Mouse (Mus musculus) kidney, postnatal 36 days (tissue): Measurements from ENCODE around the gene 1500009C09Rik.

ENCODE experiments used
- DNase-seq, 2 experiments: peaks; one replicate each; pipeline ENCODE4 v3.0.0; 2021 to 2022; ENCODE audit warnings: mixed read lengths in 2 of 2

The 1500009C09Rik gene

GRCm38 (mm10) chr15:82255944-82256383, 3.8 kb downstream of the 1500009C09Rik start:
- DNase-seq, result no peak

DNA sequence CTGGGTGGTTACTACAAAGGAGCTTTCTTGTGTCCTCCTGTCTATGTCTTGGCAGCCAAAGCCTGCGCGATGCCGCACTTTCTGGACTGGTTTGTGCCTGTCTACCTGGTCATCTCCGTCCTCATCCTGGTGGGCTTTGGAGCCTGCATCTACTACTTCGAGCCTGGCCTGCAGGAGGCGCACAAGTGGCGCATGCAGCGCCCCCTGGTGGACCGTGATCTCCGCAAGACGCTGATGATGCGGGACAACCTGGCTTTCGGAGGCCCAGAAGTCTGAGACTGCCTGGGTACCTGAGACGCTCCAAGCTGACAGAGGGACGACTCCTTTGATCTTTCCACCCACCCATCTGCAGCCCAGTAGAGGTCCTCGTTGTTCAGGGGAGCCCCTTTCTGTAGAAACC, 7.3 kb downstream of the 1500009C09Rik start:
- peak; percentile 56 to 88 for DNase-seq

GRCm38 (mm10) chr15:82266356-82266755, 14.2 kb downstream of the 1500009C09Rik start:
- peak; percentile 37 to 82 for DNase-seq

GRCm38 (mm10) chr15:82268185-82268584, 16.0 kb downstream of the 1500009C09Rik start:
- no peak for DNase-seq

- DNase-seq, result no peak
These were observed 16.6 kb downstream of the 1500009C09Rik start for GRCm38 (mm10) chr15:82268783-82269182.

DNA sequence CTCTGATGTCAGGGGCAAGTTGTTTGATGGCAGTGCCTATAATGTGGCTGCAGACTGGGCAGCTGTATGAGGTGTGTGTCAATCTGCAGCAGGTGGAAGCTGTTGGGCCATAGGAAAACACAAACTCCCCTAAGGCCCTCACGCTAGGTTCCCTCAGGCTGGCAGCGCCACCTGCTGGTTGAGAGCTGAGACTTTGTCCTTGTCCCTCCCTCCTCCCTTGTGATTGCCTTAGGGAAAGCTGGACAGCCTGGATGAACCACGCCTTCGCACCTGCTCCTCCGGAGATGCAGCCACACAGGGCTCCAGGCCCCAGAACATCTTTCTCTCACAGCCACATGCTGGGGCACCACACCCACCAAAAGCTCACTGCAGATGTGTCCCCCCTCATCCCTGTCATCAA, 19.0 kb downstream of the 1500009C09Rik start:
- DNase-seq, result peak; percentile 48 to 89

DNA sequence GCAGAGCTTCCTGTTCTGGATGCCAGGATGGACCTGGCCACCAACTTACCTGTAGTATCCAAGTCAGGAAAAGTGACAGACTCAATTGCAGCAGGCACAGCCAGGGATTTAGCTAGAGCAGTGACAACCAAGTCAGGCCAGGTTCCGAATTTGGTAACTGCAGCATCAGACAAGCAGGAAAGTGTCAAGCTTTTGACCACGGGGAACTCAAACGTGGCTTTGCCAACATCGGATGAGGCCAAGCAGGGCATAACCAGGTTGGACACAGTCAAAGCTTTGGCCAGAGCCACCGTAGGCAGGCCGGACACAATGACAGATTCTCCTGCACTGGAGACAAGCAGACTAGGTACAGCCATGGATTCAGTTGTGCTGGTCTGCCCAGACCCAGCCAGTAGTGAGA, 20.1 kb downstream of the 1500009C09Rik start:
- no peak for DNase-seq

DNA sequence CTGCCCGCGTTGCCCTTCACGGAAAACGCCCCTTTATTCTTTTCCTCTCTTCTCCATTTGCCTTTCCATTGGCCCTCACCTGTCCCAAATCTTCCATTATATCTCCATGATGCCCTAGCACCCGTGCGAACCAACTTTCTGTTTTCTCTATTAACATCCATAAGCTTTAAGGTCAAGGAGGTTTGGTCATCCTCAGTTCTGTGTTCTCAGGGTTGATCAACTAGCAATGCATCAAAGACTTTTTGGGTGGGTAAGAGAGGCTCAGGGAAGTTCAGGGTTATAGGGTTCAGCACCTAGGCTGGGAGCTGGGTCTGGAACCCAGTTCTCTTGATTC, 22.4 kb downstream of the 1500009C09Rik start, which contains the start of gene Sept3:
TSS of gene Sept3 (plus strand) at position 301 of the 334 bp plus-strand sequence.
- no peak for DNase-seq

DNA sequence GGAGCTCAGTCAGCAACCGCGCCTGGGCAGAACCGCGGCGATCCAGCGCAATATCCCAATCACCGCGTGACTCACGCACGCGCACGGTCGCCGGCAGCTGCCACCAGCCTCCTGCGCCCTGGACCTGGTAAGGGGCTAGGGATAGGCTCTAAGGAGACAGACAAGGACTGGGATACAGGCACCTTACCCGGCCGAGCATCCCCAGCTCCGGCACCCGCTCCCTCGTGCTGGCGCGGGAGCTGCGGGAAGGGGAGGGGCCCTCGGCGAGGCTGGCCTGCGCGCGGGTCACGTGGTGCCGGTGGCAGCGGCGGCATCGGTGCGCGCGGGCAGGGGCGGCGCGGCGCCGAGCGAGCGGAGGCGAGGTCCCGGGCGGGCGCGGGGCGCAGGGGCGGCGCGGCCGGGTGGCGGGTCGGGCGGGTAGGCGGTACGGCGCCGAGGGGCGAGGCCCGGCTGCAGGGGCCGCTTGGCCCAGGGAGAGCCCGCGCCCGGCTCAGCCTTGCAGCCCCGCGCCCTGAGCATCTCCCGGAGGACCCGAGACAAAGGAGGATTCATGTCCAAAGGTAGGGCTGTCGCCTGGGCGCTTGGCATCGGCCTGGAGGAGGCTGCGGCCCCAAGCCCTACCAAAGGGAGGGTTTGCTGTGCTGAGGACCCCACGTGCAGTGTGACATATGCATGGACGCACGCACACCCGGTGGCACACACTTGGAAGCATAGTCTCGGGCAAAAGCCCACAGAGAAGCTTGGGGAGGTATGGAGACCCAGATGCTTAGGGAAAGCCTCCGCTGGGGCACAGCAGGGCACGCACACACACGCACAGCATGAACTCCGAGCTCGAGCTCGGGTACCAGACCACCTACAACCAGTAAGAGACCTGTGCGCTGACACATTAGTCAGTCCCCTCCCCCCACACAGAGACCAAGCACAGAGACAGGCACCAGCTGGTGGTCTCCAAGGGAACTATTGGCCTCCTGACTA, 23.0 kb downstream of the 1500009C09Rik start:
- peak in 1 of 2 experiments; percentile 59 for DNase-seq

DNA sequence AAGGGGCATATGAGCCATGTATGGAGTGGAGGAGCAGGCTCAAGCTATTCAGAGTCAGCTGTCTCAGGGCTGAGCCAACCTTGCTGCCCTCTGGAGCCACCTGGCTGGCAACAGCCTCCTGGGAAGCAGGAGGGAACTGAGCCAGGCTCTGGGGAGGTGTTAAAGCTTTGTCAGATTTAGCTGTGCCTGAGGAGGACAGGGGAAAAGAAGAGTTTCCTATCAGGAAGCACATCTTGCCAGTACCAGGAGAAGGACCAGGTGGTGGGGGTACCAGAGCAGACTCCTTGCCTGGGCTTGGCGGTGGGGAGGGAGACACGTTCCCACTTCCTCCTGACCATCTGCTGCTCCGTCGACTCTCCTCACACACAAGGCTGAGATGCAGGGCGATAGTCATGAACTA, 25.4 kb downstream of the 1500009C09Rik start:
- DNase-seq, result no peak

DNA sequence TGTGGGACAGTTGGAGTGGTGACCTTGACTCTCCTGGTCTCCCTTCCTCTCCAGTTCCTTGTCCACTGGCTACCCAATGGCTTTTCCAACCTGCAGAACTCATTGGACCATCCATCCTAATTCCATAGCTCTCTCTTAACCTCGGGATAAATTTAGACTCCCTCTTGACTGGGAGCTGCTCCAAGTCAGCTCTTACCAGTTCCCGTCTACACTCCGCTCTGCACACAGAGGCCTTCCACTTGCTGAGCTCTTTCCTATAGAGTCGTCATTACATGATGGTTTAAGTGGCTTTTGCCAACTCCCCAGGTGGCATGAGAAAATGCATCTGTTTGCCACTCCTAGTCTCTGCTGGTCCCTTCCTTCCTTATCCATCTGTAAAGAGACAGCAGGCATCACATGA, 28.4 kb downstream of the 1500009C09Rik start:
- no peak for DNase-seq

GRCm38 (mm10) chr15:82286157-82286556, 34.0 kb downstream of the 1500009C09Rik start:
- no peak for DNase-seq

DNA sequence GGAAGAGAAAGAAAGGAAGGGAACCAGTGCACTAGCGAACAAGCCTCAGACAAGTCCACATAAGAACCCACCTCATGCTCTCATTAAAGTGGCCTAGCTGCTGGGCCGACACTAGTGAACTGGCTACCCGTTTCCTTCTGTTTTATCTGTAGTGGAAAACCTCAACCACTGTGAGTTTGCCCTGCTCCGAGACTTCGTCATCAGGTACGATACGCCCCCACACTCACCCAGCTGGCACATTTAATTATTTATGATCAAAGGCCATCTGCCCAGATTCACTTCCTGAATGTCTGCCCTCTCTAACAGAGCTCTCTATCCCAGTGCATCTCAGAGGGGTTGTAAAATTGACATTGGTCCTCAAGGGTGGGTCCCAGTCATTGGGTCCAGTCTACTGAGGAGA, 38.1 kb downstream of the 1500009C09Rik start:
- no peak for DNase-seq

- DNase-seq, result no peak
These were observed 40.7 kb downstream of the 1500009C09Rik start for GRCm38 (mm10) chr15:82292851-82293250.

DNA sequence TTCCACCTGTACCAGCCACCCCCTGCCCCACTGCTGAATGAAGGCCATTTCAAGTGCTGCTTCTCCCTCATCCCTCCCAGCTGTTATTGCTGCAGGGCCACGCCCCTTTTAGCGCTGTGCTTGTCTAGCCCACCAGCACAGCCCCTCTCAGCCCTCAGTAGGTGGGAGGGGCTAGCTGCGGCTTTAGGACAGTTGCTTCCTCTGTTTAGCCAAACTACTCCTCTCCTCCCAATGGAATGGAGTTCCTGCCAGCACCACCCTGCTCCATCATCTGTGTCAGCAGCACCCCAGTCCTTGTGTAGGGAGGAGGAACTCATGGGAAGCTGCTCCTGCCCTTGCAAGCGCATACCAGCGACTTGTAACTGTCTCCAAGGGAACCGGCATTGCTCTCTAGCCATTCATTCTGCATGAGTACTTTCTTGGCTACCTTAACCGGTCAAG, 41.1 kb downstream of the 1500009C09Rik start:
- DNase-seq, result peak; percentile 11 to 12

DNA sequence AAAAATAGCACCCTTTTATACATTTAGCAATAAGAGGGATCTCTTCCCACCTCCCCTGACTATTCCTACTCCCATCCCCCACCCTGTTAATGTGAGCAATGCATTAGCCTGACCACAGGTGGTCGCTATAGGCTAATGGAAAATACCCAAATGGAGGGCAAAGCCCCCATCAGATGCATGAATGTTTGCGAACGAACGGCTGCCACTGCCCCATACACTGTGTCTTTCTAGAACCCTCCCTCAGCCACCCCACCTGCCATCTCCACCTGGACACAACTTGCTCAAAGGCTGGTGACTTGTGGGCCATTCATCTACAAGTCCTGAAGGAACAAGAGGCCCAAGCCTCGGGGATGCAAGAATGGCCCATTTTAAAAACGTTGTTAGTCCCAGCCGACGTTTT, 41.9 kb downstream of the 1500009C09Rik start:
- DNase-seq, result no peak

GRCm38 (mm10) chr15:82298764-82299561, 46.8 kb downstream of the 1500009C09Rik start, which contains the start of gene Wbp2nl:
Gene Wbp2nl, plus strand, starts transcription at chr15:82298954.
- peak in 1 of 2 experiments; percentile 25 for DNase-seq

DNA sequence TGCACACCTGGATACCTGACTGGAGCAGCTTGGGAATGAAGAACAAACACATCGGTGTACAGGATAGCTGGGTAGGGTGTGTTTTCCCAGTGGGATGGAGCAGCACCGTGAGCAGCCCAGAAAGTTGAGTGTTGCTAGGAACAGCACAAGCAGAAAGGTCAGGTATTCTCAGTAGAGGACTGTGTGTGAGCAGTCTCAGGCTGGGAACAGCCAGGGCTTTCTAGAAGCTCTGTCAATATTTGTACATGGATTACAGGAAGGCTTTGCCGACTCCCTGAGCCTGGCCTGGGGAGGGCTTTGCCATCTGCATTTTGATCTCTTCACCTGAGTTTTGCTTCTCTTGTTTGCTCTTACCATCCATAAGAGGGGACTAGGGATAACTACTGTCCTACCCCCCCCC, 54.9 kb downstream of the 1500009C09Rik start:
- no peak for DNase-seq

GRCm38 (mm10) chr15:82308416-82308815, 56.2 kb downstream of the 1500009C09Rik start:
- DNase-seq, result no peak
